Mouse (Mus musculus) kidney, embryonic 14.5 days (tissue): ENCODE data around the gene Slc22a14. TPM values are rescaled to one million over a fixed set of nuclear protein-coding genes. Genes with fewer than 3 reads are reported as not detected.
"Not testable (repeated sequence)": the region's sequence is repeated elsewhere in the genome, so short reads cannot be mapped to it uniquely, and the experiment has no call there.

Experiments used
- ATAC-seq: fragments of 200-750 bp; cut with Nextera tagmentation; 2 replicates; pipeline ENCODE4 v1.8.0; 2017; ENCODE audit warnings: moderate number of reproducible peaks, mild to moderate bottlenecking, moderate TSS enrichment, moderate library complexity; ENCODE audit not compliant: low FRiP score, low TSS enrichment
- H3K27ac ChIP-seq: fragments of 300-500 bp; sonication (generic); 2 replicates; pipeline ENCODE4 v1.5.1; 2014; ENCODE audit warnings: low read depth, mild to moderate bottlenecking, low read length, moderate library complexity, mixed read lengths
- H3K27me3 ChIP-seq: fragments of 300-500 bp; sonication (generic); 2 replicates; pipeline ENCODE4 v1.6.1; 2014; ENCODE audit warnings: mild to moderate bottlenecking, low read length; ENCODE audit not compliant: control insufficient read depth, insufficient read depth
- H3K36me3 ChIP-seq: fragments of 300-500 bp; sonication (generic); 2 replicates; pipeline ENCODE4 v1.6.1; 2014; ENCODE audit warnings: low read length, mixed read lengths; ENCODE audit not compliant: control insufficient read depth, insufficient read depth
- H3K4me1 ChIP-seq: fragments of 300-500 bp; sonication (generic); 2 replicates; pipeline ENCODE4 v1.6.1; 2014; ENCODE audit warnings: low read length, mixed read lengths; ENCODE audit not compliant: control insufficient read depth, insufficient read depth
- H3K4me2 ChIP-seq: fragments of 300-500 bp; sonication (generic); replicated peaks from 2 replicates; pipeline ENCODE4 v1.6.1; 2014; ENCODE audit warnings: low read depth, mild to moderate bottlenecking, low read length
- H3K4me3 ChIP-seq: fragments of 300-500 bp; sonication (generic); 2 replicates; pipeline ENCODE4 v1.5.1; 2014; ENCODE audit warnings: mild to moderate bottlenecking, low read length
- H3K9ac ChIP-seq: fragments of 300-500 bp; sonication (generic); 2 replicates; pipeline ENCODE4 v1.6.1; 2014; ENCODE audit warnings: low read depth, mild to moderate bottlenecking, low read length, moderate library complexity
- H3K9me3 ChIP-seq: fragments of 300-500 bp; sonication (generic); 2 replicates; pipeline ENCODE4 v1.6.1; 2016; ENCODE audit warnings: low read length; ENCODE audit not compliant: control insufficient read depth
- WGBS: fragments of 180-500 bp; shearing (Covaris S2); extraction: QIAGEN DNeasy Blood & Tissue Kit; methylation state at CpG from one replicate; pipeline ENCODE4 v1.1.7; 2014; 5-methylcytosine and 5-hydroxymethylcytosine counted together
- polyA plus RNA-seq: library from polyadenylated mRNA; unstranded; fragments of >200 nt; fragmentation: Nextera tagmentation; extraction: Ambion mirVana; gene quantifications from 2 replicates; pipeline ENCODE4 v1.2.1, GENCODE M21; 2014

Slc22a14 gene
- polyA plus RNA-seq, 1 experiment from 2014 or later, result not detected

GRCm38 (mm10) chr9:119230829-119231228 lies 134.5 kb downstream of the Slc22a14 start:
- ATAC-seq, result no peak
- Histone ChIP-seq H3K4me1 (no peaks in the 10 kb centered on the region), H3K9me3 (no peaks in the 10 kb centered on the region), H3K4me2 (no peak overlapping the region), H3K27ac (no peak overlapping the region), H3K4me3 (no peak overlapping the region), H3K36me3 (no peaks in the 10 kb centered on the region; the same call in 1 of the 2 replicates), H3K9ac (no peak overlapping the region), H3K27me3 (no peaks in the 10 kb centered on the region)
- 80% methylated on average over 2 of the region's 2 CpGs for WGBS

GRCm38 (mm10) chr9:119220249-119220648 lies 145.1 kb downstream of the Slc22a14 start:
- Histone ChIP-seq H3K4me3 (no peak overlapping the region), H3K4me1 (no peaks in the 10 kb centered on the region), H3K9ac (no peak overlapping the region), H3K4me2 (no peak overlapping the region), H3K27ac (no peak overlapping the region), H3K36me3 (no peaks in the 10 kb centered on the region; the same call in 1 of the 2 replicates), H3K27me3 (no peaks in the 10 kb centered on the region), H3K9me3 (peaks cover 4% of the 10 kb centered on the region; the same call in 1 of the 2 replicates)
- ATAC-seq, result no peak
- 86% methylated on average over 4 of the region's 4 CpGs for WGBS

GRCm38 (mm10) chr9:119219667-119220066 lies 145.7 kb downstream of the Slc22a14 start:
- H3K9me3 ChIP-seq, result peaks cover 4% of the 10 kb centered on the region; the same call in 1 of the 2 replicates
- 80% methylated on average over 2 of the region's 2 CpGs for WGBS
- no peak overlapping the region for H3K4me3 ChIP-seq
- ATAC-seq, result no peak
- no peak overlapping the region for H3K4me2 ChIP-seq
- no peaks in the 10 kb centered on the region for H3K27me3 ChIP-seq
- no peaks in the 10 kb centered on the region for H3K36me3 ChIP-seq
- no peak overlapping the region for H3K9ac ChIP-seq
- H3K27ac ChIP-seq, result no peak overlapping the region
- no peaks in the 10 kb centered on the region for H3K4me1 ChIP-seq

GRCm38 (mm10) chr9:119215341-119215740 lies 150.0 kb downstream of the Slc22a14 start:
- not testable (repeated sequence) for H3K9me3 ChIP-seq, H3K36me3 ChIP-seq, H3K4me3 ChIP-seq, ATAC-seq, H3K4me2 ChIP-seq, H3K27ac ChIP-seq, H3K27me3 ChIP-seq, H3K9ac ChIP-seq, H3K4me1 ChIP-seq
- 76% methylated on average over 2 of the region's 2 CpGs for WGBS

- Histone ChIP-seq H3K9me3 (peaks cover 4% of the 10 kb centered on the region; the same call in 1 of the 2 replicates), H3K27ac (no peak overlapping the region), H3K36me3 (no peaks in the 10 kb centered on the region), H3K27me3 (no peaks in the 10 kb centered on the region), H3K9ac (no peak overlapping the region), H3K4me3 (no peak overlapping the region), H3K4me1 (no peaks in the 10 kb centered on the region), H3K4me2 (no peak overlapping the region)
- 88% methylated on average over 6 of the region's 6 CpGs for WGBS
- no peak for ATAC-seq
Measured at GRCm38 (mm10) chr9:119214601-119215000, 150.8 kb downstream of the Slc22a14 start.

- H3K36me3 ChIP-seq, result no peaks in the 10 kb centered on the region
- H3K9ac ChIP-seq, result no peak overlapping the region
- no peaks in the 10 kb centered on the region for H3K27me3 ChIP-seq
- ATAC-seq, result no peak
- no peaks in the 10 kb centered on the region for H3K4me1 ChIP-seq
- no peak overlapping the region for H3K4me3 ChIP-seq
- H3K9me3 ChIP-seq, result peaks cover 4% of the 10 kb centered on the region; the same call in 1 of the 2 replicates
- WGBS, result 78% methylated on average over 8 of the region's 8 CpGs
- no peak overlapping the region for H3K27ac ChIP-seq
- no peak overlapping the region for H3K4me2 ChIP-seq
Measured at GRCm38 (mm10) chr9:119212996-119213395, 152.4 kb downstream of the Slc22a14 start.

- no peak for ATAC-seq
Measured at GRCm38 (mm10) chr9:119208998-119209397, 156.4 kb downstream of the Slc22a14 start, which contains the start of gene Slc22a13. Gene Slc22a13, minus strand, starts transcription at chr9:119209098.

GRCm38 (mm10) chr9:119207113-119207512 lies 158.2 kb downstream of the Slc22a14 start:
- ATAC-seq, result no peak
- H3K9me3 ChIP-seq, result peaks cover 6% of the 10 kb centered on the region
- no peaks in the 10 kb centered on the region for H3K36me3 ChIP-seq
- no peaks in the 10 kb centered on the region for H3K4me1 ChIP-seq
- WGBS, result 65% methylated on average over 4 of the region's 4 CpGs
- no peak overlapping the region for H3K4me3 ChIP-seq
- no peaks in the 10 kb centered on the region for H3K27me3 ChIP-seq
- H3K27ac ChIP-seq, result no peak overlapping the region
- H3K4me2 ChIP-seq, result no peak overlapping the region
- H3K9ac ChIP-seq, result no peak overlapping the region

More at GRCm38 (mm10) chr9:119208998-119209397, 156.4 kb downstream of the Slc22a14 start, which contains the start of gene Slc22a13:
- no peak within 1 kb of the TSS for H3K4me2 ChIP-seq
- no peaks in the 10 kb centered on the region for H3K36me3 ChIP-seq
- 93% methylated on average over 4 of the region's 4 CpGs for WGBS
- H3K27me3 ChIP-seq, result no peaks in the 10 kb centered on the region
- peaks cover 6% of the 10 kb centered on the region for H3K9me3 ChIP-seq
- no peaks in the 10 kb centered on the region for H3K4me1 ChIP-seq
- no peak within 1 kb of the TSS for H3K27ac ChIP-seq
- H3K9ac ChIP-seq, result no peak within 1 kb of the TSS
- no peak within 1 kb of the TSS for H3K4me3 ChIP-seq

GRCm38 (mm10) chr9:119206666-119207065 lies 158.7 kb downstream of the Slc22a14 start:
- ATAC-seq, result no peak
- no peak overlapping the region for H3K4me3 ChIP-seq
- peaks cover 6% of the 10 kb centered on the region for H3K9me3 ChIP-seq
- no peak overlapping the region for H3K27ac ChIP-seq
- no peak overlapping the region for H3K4me2 ChIP-seq
- H3K27me3 ChIP-seq, result no peaks in the 10 kb centered on the region
- 67% methylated on average over 2 of the region's 2 CpGs for WGBS
- H3K36me3 ChIP-seq, result no peaks in the 10 kb centered on the region
- no peaks in the 10 kb centered on the region for H3K4me1 ChIP-seq
- no peak overlapping the region for H3K9ac ChIP-seq
